Mouse (Mus musculus): ENCODE measurements at regions not wholly inside any gene's neighbourhood (a gene's known extent, or its start where the extent isn't known, plus 50 kb on each side); places are given as distances from the start of the nearest gene placed in this dataset.

DNA sequence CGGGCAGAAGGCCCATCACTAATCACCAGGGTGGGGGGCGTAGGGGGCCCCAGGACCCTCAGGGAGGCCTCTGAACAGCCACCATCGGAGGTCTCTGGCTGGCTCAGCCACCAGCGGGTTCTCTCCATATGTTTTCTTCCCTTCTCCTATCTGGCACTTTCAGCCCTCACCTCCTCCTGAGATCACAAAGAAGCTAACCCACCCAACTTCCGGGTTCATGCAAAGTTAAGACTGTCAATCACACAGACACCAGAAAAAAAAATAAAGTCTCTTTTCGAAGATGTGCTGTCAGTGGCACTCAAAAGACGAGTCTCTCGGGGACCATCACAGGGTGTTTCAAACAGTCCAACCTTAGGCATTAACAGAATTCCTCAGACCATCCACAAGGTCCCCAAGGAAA is 314.2 kb downstream of the Sox9 start:
- no peak for DNase-seq

DNA sequence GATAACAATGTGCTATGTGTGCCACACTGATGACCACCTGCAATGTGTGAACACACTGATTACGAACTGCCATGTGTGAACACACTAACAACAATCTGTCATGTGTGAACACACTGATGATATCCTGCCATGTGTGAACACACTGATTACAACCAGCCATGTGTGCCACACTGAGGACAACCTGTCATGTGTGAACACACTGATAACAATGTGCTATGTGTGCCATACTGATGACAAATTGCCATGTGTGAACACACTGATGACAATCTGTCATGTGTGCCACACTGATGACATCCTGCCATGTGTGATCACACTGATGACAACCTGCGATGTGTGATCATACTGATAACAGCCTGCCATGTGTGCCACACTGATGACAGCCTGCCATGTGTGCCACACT is 316.3 kb downstream of the Sox9 start:
- no peak for DNase-seq

DNA sequence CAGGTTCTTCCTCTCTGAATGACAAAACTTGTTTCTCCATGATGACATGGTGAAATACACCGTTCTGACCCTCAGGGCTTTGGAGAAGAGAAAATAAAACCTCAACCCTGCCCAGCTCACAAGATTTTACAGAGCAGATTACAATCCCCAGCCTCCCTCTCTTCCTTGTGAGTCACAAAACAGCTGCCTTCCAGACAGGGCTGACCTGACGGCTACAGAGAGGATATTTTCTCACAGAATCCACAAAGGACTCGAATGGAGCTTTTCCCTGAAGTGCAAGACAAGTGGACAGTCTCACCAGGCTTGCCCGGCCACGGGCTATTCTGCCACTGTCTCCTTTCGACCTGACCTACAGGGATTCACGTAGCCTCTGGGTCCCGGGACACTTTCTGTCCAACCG is 318.8 kb downstream of the Sox9 start:
- no peak for DNase-seq

DNA sequence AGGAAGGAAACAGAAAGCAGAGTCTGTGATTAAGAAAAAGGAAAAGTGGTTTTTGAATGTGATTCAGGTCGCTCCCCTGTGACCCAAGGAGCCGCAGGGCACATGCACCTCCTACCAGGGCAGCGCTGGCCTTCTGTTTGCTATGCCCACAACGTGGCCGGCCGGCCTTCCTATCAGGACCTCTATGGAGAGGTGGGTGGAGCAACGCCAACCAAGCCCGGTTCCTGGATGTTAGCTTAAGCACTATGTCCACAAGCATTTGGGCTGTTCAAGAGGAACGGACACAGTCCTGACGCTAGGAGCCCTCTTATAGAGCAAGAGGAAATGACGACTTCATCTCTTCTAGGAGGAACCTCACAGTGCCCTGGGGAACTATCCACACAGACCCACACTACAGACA is 319.5 kb downstream of the Sox9 start:
- peak; percentile 19 for DNase-seq

DNA sequence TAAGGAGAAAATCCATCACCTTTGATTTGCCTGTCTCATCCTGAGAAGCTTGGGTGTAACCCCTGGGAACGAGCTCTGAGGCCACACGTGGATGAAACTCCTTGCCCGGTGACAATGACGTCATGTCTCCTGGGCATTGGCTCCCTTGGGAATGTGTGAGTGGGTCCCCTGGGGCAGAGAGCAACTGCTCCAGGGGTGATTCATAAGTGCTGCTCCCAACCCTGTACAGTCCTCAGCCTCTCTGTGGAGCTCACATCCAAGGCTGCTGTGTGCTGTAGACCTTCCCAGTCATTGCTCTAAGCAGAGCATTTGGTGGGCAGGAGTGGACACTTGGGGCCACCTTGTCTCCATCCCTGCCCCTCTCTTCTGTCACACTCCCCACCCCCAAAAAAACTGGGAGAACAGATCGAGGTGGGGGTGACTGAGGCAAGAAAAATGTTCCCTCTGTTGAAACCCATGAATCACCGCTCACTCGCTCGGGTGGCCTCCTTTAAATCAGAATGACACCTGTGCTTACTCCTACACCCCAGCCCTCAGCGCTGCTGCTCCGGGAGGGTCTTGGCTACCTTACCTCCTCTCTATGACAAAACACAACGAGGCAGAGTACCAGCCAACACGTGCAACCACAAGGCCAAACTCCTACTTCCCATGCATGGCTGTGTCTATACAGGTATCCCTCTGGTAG is 321.3 kb downstream of the Sox9 start:
- DNase-seq: no peak

DNA sequence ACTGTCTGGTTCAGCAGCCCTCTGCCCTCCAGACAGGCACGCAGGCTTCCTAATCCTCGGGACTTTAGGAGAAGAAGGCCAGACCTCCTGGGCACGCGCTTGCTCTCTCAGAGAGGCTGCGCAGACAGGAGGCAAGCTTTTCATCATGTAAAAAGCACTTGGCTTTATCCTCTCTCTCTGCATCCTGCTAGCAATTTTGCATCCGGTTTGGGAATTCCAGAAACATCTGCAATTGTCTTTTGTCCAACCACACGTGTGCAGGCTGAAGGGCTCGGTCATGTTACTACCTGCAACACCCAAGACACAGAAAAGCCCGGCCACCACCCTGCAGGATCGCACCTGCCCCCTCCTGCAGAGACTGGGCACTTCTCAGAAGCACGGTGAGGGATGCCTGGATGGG is 323.3 kb downstream of the Sox9 start:
- DNase-seq: no peak

DNA sequence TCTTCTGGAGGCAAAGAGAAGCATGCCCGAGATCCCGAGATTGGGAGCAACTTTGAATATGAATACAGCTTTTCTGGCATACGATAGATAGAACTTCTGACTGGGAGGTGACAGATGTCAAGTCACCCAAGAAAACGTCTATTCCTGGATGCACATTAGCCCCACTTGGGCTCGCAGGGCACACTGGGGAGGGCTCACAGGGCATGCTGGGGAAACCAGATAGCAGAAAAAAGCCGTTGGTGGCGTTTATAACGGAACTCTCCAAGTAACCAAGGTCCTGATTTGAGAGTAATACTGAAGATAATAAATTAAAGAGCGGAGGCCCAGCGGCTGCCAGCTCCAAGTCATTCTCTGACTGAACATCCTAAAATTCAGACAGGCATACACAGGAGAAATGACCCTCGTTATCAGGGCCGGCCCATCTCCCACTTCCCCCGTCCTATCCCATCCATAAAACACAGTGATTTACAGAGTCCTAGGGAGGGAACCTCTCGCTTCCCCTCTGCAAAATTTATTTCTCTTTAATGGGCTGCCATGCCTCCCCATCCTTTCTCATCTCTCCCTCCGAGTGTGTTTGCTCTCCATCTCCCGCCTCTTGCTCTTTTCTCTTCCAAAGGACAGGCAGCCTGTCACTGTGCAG is 325.3 kb downstream of the Sox9 start:
- peak; percentile 17 for DNase-seq

DNA sequence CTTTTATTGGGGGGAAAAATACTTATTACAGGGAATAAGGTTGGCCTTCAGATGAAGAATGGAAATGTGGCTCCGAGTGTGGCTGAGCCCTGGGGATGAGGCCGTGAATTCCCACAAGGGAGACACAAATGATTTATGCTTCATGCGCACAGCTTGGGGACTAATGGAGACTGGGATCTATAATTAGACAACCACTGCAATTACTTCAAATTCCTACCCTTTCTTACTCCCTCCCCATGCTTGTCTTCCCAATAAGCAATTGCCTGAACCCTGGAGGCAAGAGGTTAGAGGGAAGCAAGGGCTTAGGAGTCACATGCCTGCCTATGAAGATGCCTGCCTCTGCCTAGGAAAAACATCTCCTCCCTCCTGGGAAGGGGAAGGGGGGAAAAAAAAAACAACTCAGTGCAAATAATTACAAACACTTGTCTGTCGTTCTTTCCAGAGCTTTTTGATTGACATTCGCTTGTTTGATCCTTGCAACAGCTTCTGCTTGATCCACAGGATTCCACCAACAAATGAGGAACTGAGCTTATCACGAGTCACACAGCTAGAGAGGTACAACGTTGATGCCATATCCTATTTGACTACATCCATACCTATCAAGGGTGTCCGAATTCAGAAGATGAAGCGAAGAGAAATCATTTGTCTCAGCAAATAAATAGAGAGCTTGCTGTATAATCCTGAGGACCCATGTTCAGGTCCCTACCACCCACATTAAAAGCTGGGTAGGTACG is 326.1 kb downstream of the Sox9 start:
- DNase-seq: peak; percentile 4

DNA sequence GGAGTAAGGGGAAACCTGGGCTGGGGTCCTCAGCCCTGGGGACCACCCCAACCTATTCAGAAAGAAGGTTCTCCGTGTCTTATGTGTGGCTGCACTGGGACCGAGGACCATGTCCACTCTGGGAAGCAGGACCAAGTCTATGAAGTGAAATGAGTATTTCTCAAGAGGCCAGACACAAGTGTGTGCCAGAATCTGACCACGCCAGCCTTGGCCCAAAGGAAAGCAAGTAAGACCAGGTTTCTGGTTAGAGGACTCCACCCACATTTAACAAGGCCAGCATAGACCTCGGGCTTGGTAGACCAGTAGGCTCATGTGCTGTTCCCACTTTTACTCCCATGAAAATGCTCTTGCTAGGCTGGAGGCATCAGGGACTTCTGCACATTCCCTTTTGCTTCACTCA is 327.1 kb downstream of the Sox9 start:
- DNase-seq: no peak

DNA sequence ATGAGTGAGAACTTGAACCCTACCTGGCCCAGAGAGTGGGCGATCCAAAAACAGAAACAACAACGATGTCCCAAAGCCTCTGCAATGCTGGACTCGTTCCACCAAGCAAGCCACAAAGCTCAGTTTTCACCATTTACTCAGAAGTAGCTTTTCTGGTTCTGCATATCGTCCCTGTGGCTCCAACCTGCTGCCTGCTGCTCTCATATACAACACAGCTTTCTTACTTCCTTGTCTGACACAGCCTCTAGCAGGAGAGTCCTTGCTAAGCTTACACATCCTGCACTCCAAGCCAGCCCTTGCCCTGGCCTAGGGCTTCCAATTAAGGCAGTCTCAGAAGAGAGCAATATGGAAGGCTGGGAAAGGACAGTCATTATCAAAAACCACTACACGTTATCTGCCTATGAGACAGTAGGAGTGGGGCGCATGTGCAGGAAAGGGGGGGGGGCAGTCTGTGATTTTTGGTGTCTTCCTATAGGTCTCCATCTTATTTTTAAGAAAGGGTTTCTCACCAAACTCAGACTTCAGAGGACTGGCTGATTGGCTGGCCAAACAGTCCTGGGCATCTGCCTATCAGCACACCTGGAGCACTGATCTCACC is 331.3 kb downstream of the Sox9 start:
- DNase-seq: no peak

DNA sequence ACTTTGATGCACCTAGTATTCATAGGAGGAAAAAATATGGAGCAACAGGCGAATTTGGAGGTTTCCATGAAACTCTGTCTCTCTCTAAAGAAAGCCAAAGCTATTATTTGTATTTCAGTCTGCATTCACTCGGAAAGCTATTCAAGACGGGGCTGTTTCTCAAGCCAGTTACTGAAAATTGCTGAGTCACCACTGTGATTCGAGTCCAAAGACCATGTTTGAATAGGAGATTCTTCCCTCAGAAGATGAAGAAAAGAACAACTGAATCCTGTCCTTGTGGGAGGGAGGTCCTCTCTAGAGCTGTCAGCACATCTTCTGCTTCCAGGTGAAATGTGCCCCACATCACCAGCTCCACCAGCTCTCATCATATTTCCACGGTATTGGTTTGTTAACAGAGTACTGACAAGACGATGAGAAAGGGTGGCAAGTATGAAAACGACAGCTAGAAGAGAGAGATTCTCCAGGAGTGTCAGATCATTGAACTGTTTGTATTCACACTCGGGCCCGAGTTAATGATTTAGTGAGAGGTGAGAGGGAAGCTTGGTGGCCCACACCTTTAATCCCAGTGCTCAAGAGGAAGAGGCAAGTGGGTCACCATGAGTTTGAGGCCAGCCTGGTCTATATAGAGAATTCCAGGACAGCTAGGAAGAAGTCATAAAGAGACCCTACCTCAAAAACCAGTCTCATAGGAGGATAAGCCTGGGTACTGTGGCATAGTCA is 335.3 kb downstream of the Sox9 start:
- peak; percentile 30 for DNase-seq

DNA sequence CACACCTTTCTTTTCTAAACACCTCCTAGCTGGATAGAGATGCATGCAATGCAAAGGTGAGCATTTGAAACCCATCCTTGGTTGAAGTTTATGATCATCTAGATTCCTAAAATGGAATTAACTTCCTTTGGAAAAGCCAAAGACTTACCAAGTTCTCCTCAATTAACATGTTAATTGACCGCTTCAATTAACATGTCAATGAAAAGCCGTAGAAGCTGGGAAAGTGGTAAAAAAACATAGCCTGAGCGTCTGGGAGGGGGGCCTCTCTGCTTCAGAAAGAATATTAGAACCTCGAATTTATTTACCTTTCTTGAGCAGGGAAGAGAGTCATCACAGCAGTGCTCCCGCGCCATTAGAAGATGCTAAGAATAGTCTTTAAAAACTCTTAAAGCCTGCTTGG is 338.5 kb downstream of the Sox9 start:
- DNase-seq: no peak

DNA sequence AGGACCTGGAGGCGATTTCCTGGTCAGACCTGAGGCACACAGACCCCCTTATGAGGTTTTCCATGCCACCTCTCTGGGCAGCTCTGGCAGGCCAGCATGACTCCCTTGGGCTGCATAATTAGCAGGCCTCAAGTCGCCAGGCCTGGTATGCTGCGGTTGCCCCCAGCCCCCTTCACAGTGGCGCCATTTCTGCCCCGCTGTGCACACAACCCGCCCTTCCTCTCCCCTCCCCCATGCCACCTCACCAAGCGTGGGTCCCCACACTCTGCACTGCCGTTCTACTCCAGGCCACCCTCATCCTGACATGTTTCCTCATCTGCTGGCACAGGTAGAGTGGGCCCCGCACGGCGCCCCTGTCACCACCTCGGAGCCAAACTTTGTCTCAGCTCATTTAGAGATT is 339.3 kb downstream of the Sox9 start:
- no peak for DNase-seq

DNA sequence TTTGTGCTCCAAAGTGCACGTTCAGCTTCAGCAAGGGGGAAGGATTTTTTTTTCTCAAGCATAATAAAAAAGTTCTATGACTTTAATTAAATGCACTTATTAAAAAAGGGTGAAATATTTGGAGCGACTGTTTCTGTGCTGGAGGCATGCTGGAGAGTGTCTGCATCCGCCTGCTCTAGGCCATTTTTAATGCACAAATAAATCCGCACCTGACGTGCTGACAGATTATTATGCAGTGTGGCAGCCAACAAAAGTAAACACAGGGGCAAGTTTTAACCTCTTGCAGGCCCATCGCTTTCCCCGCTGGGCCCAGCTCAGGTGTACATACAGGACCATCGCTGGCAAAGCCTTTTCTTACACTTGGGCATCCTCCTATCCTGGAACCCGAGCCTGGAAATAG is 340.1 kb downstream of the Sox9 start:
- DNase-seq: no peak

DNA sequence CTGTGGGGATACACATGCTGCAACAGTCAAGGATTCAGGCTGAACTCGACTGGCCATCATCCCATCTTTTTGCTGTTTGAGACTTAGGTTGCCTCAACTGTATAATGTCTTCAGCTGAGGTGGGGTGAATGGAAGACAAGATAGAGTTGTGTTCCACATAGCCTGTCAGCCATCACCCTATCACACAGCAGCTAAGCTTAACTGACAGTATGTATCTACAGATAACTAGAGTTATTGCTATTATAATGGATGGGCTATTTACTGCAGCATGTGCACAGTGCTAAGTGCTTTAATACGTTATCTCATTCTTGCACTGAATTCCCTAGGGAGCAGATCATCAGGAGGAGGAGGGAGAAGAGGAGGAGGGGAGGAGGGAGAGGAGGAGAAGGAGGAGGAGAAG is 340.9 kb downstream of the Sox9 start:
- no peak for DNase-seq

DNA sequence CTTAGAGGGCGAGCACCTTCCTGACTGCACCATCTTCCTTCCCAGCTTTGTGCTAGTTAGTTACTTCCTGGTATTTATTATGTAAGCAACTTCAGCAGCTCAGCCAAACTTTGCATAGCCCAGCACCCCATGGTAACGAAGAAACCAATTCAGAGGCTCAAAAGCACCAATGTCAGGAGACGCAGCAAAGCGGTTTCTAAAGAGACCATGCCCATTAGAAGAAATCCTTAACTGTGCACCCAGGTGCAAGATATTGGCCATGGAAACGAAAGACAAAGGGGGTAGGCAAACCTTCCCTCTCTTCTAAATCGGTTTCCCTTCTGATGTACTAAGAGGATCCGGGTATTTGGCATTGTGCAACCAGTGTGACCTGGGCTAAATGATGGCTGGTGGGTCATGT is 343.8 kb downstream of the Sox9 start:
- no peak for DNase-seq

DNA sequence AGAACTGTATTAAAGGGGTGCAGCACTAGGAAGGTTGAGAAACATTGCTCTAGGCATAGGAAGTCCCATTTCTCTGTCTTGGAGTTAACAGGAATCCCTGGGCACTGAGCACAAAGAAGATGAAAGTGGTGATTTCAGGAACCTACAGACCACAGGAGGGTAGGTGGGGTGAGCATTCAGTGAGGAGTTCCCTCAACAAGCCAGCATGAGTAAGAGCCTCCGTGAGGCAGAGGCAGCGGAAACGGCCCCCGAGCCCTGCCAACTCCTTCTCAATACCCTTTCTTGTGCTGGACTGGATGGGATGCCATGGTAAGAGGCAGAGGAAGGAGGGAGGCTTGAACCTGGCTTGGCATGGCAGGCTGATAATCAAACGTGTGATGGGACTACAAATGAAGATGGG is 347.2 kb downstream of the Sox9 start:
- no peak for DNase-seq

DNA sequence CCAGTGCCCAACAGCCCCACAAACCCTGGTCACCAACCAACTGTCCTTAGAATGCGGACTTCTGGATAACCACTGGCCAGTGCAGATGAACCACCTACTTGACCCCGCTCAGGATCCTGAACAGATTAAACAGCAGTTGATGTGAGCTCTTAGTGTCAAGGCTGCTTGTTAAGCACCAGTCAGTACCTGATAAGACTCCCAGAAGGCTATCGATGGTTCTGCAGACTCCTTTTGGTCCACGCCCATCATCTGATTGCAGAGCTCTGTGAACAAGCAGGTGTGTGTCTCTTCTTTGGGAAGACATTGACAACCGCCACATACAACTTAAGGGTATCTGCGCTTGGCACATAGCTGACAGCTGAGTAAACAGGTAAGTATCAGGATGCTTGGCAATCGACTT is 348.0 kb downstream of the Sox9 start:
- no peak for DNase-seq

DNA sequence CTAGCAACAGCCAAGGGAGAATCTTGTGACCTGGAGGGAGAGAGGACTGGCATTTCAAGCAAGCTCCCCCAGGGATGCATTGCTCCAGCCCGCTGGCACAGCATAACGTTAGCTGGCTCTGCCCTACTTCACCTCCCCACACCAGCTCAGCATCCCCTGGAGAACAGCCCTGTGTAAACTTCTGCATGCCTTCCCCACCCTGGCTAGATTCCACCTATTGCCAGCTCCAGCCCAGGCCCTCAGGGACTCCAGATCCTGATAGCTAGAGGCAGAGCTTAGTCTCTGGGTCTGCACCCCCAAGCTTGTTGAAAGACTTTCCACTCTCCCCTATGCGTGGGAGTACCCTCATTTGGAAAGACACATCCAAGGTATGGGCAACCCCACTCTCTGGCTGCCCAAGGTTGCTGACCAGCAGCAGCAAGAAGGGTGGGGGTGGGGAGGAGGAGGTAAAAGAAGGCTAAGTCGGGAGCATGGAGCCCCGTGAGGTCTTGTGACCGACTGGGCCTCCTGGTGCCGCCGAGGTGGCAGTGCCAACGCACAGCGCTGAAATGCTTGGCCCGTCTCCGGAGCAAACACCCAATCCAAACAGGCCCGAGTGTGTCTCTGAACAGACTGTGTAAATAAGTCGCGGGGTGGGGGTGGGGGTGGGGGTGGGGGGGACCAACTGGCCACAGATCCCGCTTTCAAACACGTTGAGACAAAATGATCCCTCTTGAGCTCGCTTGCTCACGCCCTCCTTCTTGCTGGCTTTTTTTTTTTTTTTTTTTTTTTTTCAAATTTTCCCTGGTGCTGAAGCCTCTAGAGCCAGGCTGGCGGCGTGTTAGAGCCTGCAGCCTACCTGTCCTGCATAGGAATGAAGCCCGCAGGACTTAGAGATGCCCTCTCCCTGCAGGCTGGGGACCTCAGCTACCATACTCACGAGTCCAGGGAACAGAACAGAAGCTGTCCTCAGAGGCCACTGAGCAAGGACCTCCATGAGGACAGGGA is 350.3 kb downstream of the Sox9 start:
- DNase-seq: no peak

DNA sequence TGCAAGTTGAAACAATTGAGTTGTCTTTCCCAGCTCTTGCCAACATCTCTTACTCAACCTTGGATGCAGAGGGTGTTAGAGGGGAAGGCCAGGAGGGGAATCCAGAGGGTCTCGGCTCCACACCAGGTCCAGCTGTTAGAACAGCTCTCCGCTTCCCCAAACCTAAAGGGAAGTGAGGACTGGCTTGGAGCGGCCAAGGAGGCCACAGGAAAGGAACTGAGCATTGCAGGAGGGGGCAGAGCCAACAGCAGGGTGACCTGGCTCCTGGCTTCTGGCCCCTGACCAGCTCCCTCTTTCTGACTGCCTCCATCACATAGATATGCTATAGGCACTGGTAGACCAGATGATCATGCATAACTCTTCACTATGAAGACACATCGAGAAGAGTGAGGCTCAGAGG is 351.4 kb downstream of the Sox9 start:
- DNase-seq: no peak

DNA sequence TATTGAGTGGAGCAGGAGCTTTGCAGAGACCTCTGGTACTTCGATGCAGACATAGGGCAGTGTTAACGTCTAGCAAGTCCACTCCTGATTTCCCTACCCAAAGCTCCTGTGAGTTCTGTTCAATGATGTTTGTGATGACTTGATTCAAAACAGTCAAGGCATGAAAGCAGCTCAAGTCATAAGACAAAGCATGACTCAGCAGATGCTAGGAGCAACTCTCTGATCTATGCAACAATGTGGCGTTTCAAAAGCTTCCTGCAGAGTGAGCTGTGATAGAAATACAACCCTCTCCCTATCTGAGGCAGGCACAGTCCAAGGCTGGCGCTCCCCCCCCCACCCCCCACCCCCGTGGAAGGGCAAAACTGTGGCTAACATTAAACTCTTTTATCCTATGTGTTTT is 353.2 kb downstream of the Sox9 start:
- DNase-seq: no peak

DNA sequence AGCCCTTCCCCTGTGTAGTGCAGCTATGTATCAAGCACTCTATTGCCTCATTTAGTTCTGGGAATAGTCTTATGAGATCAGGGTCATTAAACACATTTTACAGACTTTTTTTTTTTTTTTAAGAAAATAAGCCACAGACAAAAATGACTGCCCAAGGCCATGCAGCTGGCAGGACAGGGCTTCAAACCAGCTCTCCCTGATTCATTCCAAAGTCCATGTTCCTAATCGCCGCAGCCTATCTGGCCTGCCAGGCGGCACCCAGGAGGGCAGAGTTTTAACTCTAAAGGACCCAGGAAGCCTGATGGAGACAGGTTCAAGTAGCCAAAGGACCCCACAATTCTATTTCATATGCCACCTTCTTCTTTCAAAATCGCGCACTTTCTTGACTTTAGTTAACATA is 356.4 kb downstream of the Sox9 start:
- DNase-seq: peak; percentile 52
